Mouse (Mus musculus): ENCODE measurements at regions not wholly inside any gene's neighbourhood (a gene's known extent, or its start where the extent isn't known, plus 50 kb on each side); places are given as distances from the start of the nearest gene placed in this dataset.
"Not testable (repeated sequence)": the region's sequence is repeated elsewhere in the genome, so short reads cannot be mapped to it uniquely, and the experiment has no call there.

DNA sequence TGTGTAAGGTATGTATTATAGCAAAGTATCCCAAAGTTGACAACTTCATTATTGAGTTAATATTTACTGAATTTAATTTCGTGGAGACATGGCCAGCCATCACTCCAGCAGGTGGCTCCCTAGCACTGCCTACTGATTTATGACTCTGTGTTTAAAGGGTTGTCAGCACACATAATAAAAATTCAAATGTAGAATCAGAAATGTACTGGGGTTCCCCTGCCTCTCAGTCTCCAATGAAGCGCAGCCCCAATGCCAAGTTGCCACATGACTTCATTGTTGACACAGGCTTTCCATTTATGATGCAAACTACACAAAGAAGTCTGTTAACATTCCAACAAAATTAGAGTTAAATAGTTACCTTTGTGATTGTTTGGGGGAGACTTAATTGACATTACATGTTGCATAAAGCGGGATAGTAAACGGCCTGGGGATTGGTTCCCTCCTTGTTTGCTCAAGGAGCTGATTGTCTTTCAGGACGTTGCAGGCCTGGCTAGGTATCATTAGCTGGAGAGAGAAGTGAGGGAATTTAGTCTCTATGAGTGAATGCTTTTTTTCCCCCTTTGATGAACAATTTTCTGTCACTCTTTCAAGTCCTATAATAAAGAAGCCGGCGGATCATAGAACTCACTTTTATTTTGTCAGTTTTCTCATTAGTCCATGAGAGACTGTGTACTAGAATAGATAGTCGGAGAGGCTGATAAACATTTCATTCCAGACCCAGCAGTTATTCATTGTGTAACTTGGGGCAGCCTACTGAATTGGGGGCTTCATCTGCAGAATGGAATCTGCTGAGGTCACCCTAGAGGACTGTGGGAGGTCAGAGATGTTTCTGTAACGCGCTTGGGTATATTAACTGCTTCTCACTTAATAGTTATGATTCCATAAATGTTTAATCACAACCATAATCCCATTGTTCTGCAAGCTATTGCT is 287.9 kb downstream of the Kif2b start:
- peak; percentile 31 for DNase-seq (ENCODE audit: low spot score)
- Histone ChIP-seq H3K9me3 (no peaks in the 10 kb centered on the region), H3K4me3 (no peak overlapping the region), H3K27ac (replicated peaks) (no peak overlapping the region), H3K27me3 (replicated peaks; ENCODE audit: low read depth, poor library complexity, severe bottlenecking) (no peaks in the 10 kb centered on the region), H3K4me1 (0 out of 2 replicates have a peak, but pooled peaks cover 4% of the 10 kb centered on the region), H3K36me3 (replicated peaks) (no peaks in the 10 kb centered on the region)
- WGBS, result 58% methylated on average over 10 of the region's 10 CpGs

DNA sequence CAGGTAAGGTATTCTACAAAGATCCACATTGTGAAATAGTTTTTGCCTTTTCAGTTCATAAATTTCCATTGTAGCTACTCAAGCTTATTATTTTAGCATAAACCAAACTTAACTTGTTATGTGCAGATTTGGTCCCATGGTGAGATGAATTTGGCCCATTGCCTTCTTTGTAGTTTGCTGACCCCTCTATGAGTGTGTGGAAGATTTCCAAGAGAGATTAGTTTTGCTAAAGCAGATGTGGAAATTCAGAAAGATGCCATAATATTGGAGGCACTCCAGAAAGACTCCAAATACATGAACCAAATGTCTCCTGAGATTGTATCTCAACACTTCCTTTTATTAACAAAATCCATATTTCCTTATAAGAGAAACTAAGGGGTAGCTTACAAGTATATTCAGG is 291.0 kb downstream of the Kif2b start:
- no peak overlapping the region for H3K4me3 ChIP-seq
- no peaks in the 10 kb centered on the region for H3K9me3 ChIP-seq
- H3K4me1 ChIP-seq, result 0 out of 2 replicates have a peak, but pooled peaks cover 4% of the 10 kb centered on the region
- no peak for DNase-seq (ENCODE audit: low spot score)
- H3K27ac ChIP-seq (replicated peaks), result no peak overlapping the region
- no peaks in the 10 kb centered on the region for H3K36me3 ChIP-seq (replicated peaks)
- no peaks in the 10 kb centered on the region for H3K27me3 ChIP-seq (replicated peaks; ENCODE audit: low read depth, poor library complexity, severe bottlenecking)

DNA sequence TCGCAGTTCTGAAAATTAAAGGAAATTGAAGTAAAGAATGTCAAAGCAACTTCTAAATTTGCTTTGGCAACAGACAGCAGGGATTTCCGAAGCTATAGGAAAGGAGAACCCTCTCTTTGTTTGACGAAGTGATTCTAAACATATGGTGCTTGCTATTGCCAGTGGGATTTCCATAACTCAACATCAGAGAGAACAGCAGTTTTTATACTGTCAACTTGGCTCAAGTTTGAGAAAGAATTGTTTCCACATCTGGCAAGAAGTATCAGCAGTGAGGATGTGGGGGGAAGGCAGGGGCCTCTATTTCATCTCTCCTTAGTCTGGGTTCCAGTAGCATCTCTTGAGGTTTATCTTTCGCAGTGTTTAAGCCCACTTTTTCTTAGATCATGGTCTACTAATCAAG is 315.1 kb downstream of the Kif2b start:
- no peak for DNase-seq (ENCODE audit: low spot score)
- no peaks in the 10 kb centered on the region for H3K27me3 ChIP-seq (replicated peaks; ENCODE audit: low read depth, poor library complexity, severe bottlenecking)
- 54% methylated on average over 4 of the region's 4 CpGs for WGBS
- H3K4me3 ChIP-seq, result no peak overlapping the region
- no peak overlapping the region for H3K27ac ChIP-seq (replicated peaks)
- H3K4me1 ChIP-seq, result 0 out of 2 replicates have a peak, but pooled peaks cover 4% of the 10 kb centered on the region
- H3K9me3 ChIP-seq, result no peaks in the 10 kb centered on the region
- H3K36me3 ChIP-seq (replicated peaks), result no peaks in the 10 kb centered on the region

DNA sequence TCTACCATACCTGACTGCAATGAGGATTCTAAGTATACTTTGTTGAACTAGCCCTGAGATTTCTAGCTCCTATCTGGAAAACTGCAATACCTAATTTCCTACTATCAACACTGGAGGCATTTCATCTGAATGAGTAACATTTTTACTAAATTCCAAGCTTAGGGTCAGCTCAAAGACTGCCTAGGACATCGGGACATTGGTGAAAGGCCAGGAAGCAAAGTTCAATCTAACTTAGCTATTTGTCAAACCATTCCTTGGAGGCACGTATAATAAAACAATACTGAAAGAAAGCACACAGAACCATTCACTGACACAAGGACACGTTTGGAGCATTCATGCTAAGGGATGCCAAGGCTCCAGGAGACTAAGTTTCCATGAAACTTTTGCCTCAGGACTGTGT is 335.3 kb downstream of the Kif2b start:
- not testable (repeated sequence) for H3K27me3 ChIP-seq (replicated peaks; ENCODE audit: low read depth, poor library complexity, severe bottlenecking); DNase-seq (ENCODE audit: low spot score); H3K4me1 ChIP-seq; H3K4me3 ChIP-seq; H3K36me3 ChIP-seq (replicated peaks); H3K27ac ChIP-seq (replicated peaks); H3K9me3 ChIP-seq
- WGBS, result 74% methylated on average over 3 of the region's 3 CpGs

DNA sequence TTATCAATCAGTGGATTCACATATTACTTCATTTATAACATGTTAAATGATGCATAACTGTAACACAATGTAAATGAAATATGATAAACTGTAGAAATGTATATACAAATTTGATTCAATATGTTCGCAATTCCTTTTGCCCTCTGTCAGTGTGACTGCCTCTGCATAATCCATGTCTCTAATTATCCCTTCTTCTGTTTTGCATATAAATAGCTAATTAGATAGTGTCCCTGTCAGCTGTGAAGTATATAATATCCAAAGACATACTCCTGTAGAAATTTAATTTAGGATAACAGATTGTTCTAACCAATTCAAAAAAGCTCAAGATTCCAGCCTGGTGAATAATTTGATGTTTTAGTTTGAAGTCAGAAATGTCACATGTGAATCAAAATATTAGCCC is 361.2 kb downstream of the Kif2b start:
- no peak for DNase-seq (ENCODE audit: low spot score)
- Histone ChIP-seq H3K27ac (replicated peaks) (no peak overlapping the region), H3K4me1 (no peaks in the 10 kb centered on the region), H3K9me3 (no peaks in the 10 kb centered on the region), H3K36me3 (replicated peaks) (no peaks in the 10 kb centered on the region), H3K27me3 (replicated peaks; ENCODE audit: low read depth, poor library complexity, severe bottlenecking) (no peaks in the 10 kb centered on the region), H3K4me3 (no peak overlapping the region)
- WGBS, result 95% methylated on average over 1 of the region's 1 CpGs

DNA sequence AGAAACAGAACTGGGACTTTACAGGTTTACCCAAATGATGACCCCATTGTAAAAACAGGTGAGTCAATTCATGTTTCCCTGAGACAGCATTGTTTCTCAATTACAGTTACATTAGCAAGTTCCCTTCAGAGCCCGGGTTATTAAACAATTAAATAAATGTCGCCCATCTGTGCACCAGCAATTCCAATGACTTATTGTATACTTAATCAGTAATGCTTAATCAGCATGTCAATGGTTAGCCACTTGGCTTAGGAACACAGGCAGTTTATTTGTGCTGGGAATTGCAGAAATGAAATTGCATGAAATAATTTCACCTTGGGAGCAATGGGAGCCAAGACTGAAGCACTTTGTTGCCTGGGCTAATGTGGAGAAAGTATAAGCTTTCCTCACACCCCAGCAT is 364.3 kb downstream of the Kif2b start:
- Histone ChIP-seq H3K27ac (replicated peaks) (no peak overlapping the region), H3K9me3 (no peaks in the 10 kb centered on the region), H3K27me3 (replicated peaks; ENCODE audit: low read depth, poor library complexity, severe bottlenecking) (no peaks in the 10 kb centered on the region), H3K36me3 (replicated peaks) (no peaks in the 10 kb centered on the region), H3K4me1 (no peaks in the 10 kb centered on the region), H3K4me3 (no peak overlapping the region)
- WGBS, result 76% methylated on average over 2 of the region's 2 CpGs
- no peak for DNase-seq (ENCODE audit: low spot score)

DNA sequence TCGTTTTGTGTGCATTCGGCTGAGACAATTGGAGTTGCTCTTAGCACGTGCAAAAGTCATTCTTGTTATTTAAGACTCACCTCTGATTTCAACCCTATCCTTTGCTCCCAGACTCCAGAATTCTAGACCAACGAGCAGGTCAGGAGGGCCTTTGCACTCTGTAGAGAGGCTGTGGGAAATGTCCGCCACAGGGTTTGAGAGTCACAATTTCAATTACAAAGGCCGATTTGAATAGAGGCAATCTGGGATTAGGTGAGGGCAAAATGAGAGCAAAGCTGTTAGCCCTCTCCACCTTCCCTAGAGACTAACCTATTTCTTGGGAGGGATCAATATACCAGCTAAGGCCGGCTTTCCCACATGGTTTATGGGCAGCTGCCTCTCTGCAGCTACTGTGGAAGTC is 370.9 kb downstream of the Kif2b start:
- no peak overlapping the region for H3K27ac ChIP-seq (replicated peaks)
- WGBS, result 51% methylated on average over 7 of the region's 7 CpGs
- H3K36me3 ChIP-seq (replicated peaks), result no peaks in the 10 kb centered on the region
- DNase-seq (ENCODE audit: low spot score), result no peak
- H3K4me3 ChIP-seq, result no peak overlapping the region
- no peaks in the 10 kb centered on the region for H3K27me3 ChIP-seq (replicated peaks; ENCODE audit: low read depth, poor library complexity, severe bottlenecking)
- H3K9me3 ChIP-seq, result no peaks in the 10 kb centered on the region
- peaks cover 4% of the 10 kb centered on the region; the same call in 1 of the 2 replicates for H3K4me1 ChIP-seq

DNA sequence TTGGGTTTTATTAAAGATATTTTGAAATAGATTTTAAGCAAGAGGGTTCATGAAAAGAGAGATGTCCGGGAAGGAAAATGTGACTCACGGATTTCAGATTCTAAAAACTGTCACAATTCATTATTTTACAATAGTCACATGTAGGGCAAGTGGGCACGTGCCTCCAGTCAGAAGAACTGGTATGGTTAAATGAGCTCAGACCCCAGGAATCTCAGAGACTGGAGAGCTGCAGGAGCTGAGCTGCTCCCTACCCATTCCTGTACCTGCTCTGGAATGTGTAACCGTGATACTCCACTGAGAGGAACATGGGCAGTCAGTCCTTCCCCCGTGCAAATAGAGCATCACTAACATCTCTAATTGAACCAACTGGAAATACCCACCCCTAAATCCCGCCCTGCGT is 372.9 kb downstream of the Kif2b start:
- 67% methylated on average over 7 of the region's 7 CpGs for WGBS
- no peak overlapping the region for H3K4me3 ChIP-seq
- DNase-seq (ENCODE audit: low spot score), result no peak
- no peaks in the 10 kb centered on the region for H3K27me3 ChIP-seq (replicated peaks; ENCODE audit: low read depth, poor library complexity, severe bottlenecking)
- H3K27ac ChIP-seq (replicated peaks), result no peak overlapping the region
- peaks cover 4% of the 10 kb centered on the region; the same call in 1 of the 2 replicates for H3K4me1 ChIP-seq
- H3K9me3 ChIP-seq, result no peaks in the 10 kb centered on the region
- H3K36me3 ChIP-seq (replicated peaks), result no peaks in the 10 kb centered on the region

DNA sequence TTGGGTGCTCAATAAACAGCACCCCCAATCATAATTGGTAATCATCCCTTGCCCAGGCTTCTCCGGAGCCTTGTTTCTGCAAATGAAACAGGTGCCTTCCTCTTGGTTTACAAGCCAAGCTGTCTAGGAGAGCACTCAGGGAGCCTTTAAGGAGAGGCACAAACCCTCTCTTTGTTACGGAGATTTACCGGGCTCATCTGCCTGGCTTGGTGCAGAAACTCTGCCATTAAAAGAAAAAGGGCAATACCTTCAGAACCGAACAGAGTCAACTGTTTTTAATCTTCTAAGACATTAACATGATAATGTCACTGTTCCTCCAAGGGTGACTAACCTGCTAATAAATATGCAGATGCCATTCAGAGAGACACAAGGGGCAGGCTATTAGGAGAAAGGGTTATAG is 380.5 kb downstream of the Kif2b start:
- H3K27ac ChIP-seq (replicated peaks), result no peak overlapping the region
- no peaks in the 10 kb centered on the region for H3K36me3 ChIP-seq (replicated peaks)
- no peak for DNase-seq (ENCODE audit: low spot score)
- WGBS, result 14% methylated on average over 4 of the region's 4 CpGs
- no peak overlapping the region for H3K4me3 ChIP-seq
- no peaks in the 10 kb centered on the region for H3K27me3 ChIP-seq (replicated peaks; ENCODE audit: low read depth, poor library complexity, severe bottlenecking)
- no peaks in the 10 kb centered on the region for H3K9me3 ChIP-seq
- peaks cover 8% of the 10 kb centered on the region for H3K4me1 ChIP-seq

DNA sequence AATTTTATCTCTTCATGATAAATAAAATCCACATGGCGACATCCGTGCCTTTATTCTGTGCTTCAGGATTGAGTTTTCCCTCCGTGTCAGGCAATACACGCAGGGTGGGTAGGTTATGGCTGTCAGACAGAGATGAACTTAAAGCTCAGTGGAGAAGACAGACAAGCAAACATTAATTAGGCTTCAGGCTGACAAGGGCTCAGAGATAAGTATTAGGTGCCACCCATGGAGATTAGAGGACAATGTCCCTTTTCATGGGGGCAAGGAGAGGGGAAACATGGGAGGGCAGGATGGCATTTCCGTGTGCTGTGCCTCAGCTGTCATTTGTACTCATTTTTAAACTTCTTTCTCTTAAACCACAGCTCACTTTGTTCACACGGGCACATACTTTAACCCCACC is 381.0 kb downstream of the Kif2b start:
- WGBS, result 19% methylated on average over 6 of the region's 6 CpGs
- H3K36me3 ChIP-seq (replicated peaks), result no peaks in the 10 kb centered on the region
- H3K9me3 ChIP-seq, result no peaks in the 10 kb centered on the region
- no peaks in the 10 kb centered on the region for H3K27me3 ChIP-seq (replicated peaks; ENCODE audit: low read depth, poor library complexity, severe bottlenecking)
- peaks cover 8% of the 10 kb centered on the region for H3K4me1 ChIP-seq
- no peak for DNase-seq (ENCODE audit: low spot score)
- no peak overlapping the region for H3K27ac ChIP-seq (replicated peaks)
- no peak overlapping the region for H3K4me3 ChIP-seq

DNA sequence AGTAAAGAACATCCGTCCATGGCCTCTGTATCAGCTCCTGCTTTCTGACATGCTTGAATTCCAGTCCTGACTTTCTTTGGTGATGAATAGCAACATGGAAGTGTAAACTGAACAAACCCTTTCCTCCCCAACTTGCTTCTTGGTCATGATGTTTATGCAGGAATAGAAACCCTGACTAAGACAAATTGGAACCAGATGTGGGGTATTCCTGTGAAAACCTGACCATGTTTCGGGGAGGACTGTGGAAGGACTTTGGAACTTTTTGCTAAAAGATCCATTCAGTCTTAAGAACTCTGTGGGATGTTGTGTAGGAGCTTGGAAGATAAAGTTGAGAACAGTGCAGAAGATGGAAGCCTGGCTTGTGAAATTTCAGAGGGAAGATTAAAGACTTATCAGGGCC is 410.0 kb downstream of the Kif2b start:
- not testable (repeated sequence) for DNase-seq (ENCODE audit: low spot score); H3K36me3 ChIP-seq (replicated peaks)

DNA sequence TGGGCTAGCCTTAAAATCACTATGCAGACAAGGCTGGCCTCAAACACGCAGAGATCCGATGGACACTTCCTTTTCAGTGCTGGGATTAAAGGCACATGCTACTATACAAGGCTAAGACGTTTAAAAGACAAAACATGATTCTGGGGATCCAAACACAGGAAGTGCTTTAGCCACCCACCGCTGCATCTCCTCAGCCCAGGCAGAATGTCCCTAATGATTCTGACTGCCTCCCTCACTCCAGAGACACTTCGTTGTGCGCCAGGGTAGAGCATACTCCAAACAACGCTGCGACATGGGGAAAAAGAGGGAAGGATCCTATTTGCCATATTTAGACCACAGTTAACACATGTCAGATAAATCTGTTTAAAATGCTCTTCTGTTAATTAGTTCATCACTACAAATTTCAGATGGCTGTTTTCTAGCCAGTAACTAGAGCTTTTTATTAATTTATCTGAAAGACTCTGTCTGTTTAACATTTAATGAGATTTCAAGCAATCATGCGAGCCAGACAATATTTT is 443.5 kb downstream of the Kif2b start:
- no peaks in the 10 kb centered on the region for H3K9me3 ChIP-seq
- no peaks in the 10 kb centered on the region for H3K27me3 ChIP-seq (replicated peaks; ENCODE audit: low read depth, poor library complexity, severe bottlenecking)
- no peak overlapping the region for H3K27ac ChIP-seq (replicated peaks)
- no peak for DNase-seq (ENCODE audit: low spot score)
- no peak overlapping the region for H3K4me3 ChIP-seq
- whole genome bisulfite sequencing, result 68% methylated on average over 9 of the region's 9 CpGs
- H3K4me1 ChIP-seq, result 0 out of 2 replicates have a peak, but pooled peaks cover 6% of the 10 kb centered on the region
- no peaks in the 10 kb centered on the region for H3K36me3 ChIP-seq (replicated peaks)

More for the DNA sequence above, 410.0 kb downstream of the Kif2b start:
- not testable (repeated sequence) for H3K4me1 ChIP-seq; H3K27ac ChIP-seq (replicated peaks); H3K4me3 ChIP-seq; H3K9me3 ChIP-seq; H3K27me3 ChIP-seq (replicated peaks; ENCODE audit: low read depth, poor library complexity, severe bottlenecking)
- WGBS, result 46% methylated on average over 2 of the region's 2 CpGs

DNA sequence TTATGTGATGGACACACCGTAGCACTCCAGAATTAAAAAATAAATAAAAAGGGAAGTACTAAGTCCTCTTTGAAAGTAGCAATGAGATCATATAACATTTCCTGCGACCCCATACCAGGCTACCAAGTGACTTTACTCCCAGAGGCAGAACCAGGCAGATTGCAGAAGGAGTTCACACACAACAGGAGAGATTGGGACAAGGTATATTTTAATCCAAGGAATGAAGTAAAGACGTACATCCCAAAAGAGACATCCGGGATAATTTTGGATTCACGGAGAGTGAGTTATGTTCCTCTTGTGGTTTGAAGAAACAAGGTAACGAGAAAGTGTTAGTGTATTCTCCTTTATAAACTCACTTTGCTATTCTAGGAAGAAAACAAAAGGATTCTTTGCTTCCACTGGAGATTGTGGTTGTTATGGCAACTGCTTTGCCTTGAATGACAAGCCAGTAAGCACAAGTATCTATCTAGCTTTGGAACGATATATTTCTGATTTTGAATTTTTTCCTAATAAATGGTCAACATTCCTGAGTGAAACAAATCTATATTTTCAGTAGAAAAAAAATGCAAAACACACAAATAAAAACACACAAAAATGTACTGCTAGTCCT is 444.5 kb downstream of the Kif2b start:
- Histone ChIP-seq H3K4me3 (no peak overlapping the region), H3K4me1 (0 out of 2 replicates have a peak, but pooled peaks cover 6% of the 10 kb centered on the region), H3K27me3 (replicated peaks; ENCODE audit: low read depth, poor library complexity, severe bottlenecking) (no peaks in the 10 kb centered on the region), H3K36me3 (replicated peaks) (no peaks in the 10 kb centered on the region), H3K9me3 (no peaks in the 10 kb centered on the region), H3K27ac (replicated peaks) (no peak overlapping the region)
- 74% methylated on average over 7 of the region's 7 CpGs for WGBS
- DNase-seq (ENCODE audit: low spot score), result no peak

Measured in embryonic facial prominence, embryonic 10.5 days (tissue).